Mouse (Mus musculus) lung, embryonic 16.5 days (tissue): ENCODE measurements around the gene Wwc2. TPM values are rescaled to one million over a fixed set of nuclear protein-coding genes. Genes with fewer than 3 reads are reported as not detected.

Experiments
- ATAC-seq: fragments of 200-750 bp; cut with Nextera tagmentation; 2 replicates; pipeline ENCODE4 v1.8.0; 2017; ENCODE audit warnings: low read depth, mild to moderate bottlenecking, moderate library complexity
- H3K27ac ChIP-seq: fragments of 300-500 bp; sonication (generic); 2 replicates; pipeline ENCODE4 v1.5.1; 2014; ENCODE audit warnings: mild to moderate bottlenecking, control low read depth, low read length
- H3K27me3 ChIP-seq: fragments of 300-500 bp; sonication (generic); 2 replicates; pipeline ENCODE4 v1.6.1; 2014; ENCODE audit warnings: low read depth, low read length, mixed read lengths; ENCODE audit not compliant: control insufficient read depth, insufficient read depth
- H3K36me3 ChIP-seq: fragments of 300-500 bp; sonication (generic); 2 replicates; pipeline ENCODE4 v1.6.1; 2014; ENCODE audit warnings: low read length; ENCODE audit not compliant: control insufficient read depth, insufficient read depth
- H3K4me1 ChIP-seq: fragments of 300-500 bp; sonication (generic); replicated peaks from 2 replicates; pipeline ENCODE4 v1.6.1; 2014; ENCODE audit warnings: low read length, mixed read lengths; ENCODE audit not compliant: control insufficient read depth, insufficient read depth
- H3K4me2 ChIP-seq: fragments of 300-500 bp; sonication (generic); 2 replicates; pipeline ENCODE4 v1.6.1; 2014; ENCODE audit warnings: low read depth, low read length, control low read depth
- H3K4me3 ChIP-seq: fragments of 300-500 bp; sonication (generic); 2 replicates; pipeline ENCODE4 v1.5.1; 2014; ENCODE audit warnings: mild to moderate bottlenecking, low read length, control low read depth
- H3K9ac ChIP-seq: fragments of 300-500 bp; sonication (generic); 2 replicates; pipeline ENCODE4 v1.6.1; 2014; ENCODE audit warnings: low read length, control low read depth
- H3K9me3 ChIP-seq: fragments of 300-500 bp; sonication (generic); 2 replicates; pipeline ENCODE4 v1.6.1; 2016; ENCODE audit warnings: low read length; ENCODE audit not compliant: control insufficient read depth
- WGBS: fragments of 180-500 bp; shearing (Covaris S2); extraction: QIAGEN DNeasy Blood & Tissue Kit; methylation state at CpG from one replicate; pipeline ENCODE4 v1.1.7; 2014; 5-methylcytosine and 5-hydroxymethylcytosine counted together
- polyA plus RNA-seq: library from polyadenylated mRNA; unstranded; fragments of >200 nt; fragmentation: Nextera tagmentation; extraction: Ambion mirVana; gene quantifications from 2 replicates; pipeline ENCODE4 v1.2.1, GENCODE M21; 2015

The Wwc2 gene
- polyA plus RNA-seq, 1 experiment from 2014 or later, result 12.6 TPM

DNA sequence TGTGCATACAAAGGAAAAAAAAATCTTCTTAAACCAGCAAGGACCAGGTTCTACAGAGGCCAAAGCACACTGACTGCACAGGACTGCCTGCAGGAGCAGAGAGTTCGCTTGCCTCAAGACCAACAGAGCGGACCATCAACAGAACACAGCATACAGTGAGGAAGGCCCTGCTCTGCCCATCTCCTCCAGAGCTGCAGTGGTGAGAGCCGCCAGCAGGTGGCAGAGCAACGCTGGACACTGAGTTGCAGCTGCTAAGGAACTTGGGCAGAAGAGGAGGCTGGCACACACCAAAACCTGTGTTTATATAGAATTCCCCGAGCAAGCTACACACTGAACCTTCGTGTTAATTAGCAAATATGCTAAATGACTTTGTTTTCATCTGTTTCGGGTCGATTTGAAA, 123.7 kb downstream of the Wwc2 start:
- no peaks in the 10 kb centered on the region for H3K4me1 ChIP-seq
- H3K27me3 ChIP-seq, result no peaks in the 10 kb centered on the region
- no peaks in the 10 kb centered on the region for H3K9me3 ChIP-seq
- no peak overlapping the region for H3K4me3 ChIP-seq
- ATAC-seq, result peak; percentile 74
- no peak overlapping the region for H3K9ac ChIP-seq
- H3K36me3 ChIP-seq, result peaks cover 26% of the 10 kb centered on the region
- no peak overlapping the region for H3K27ac ChIP-seq
- WGBS, result 25% methylated on average over 8 of the region's 8 CpGs
- no peak overlapping the region for H3K4me2 ChIP-seq

- Histone ChIP-seq H3K9me3 (no peaks in the 10 kb centered on the region), H3K4me2 (no peak overlapping the region), H3K4me3 (no peak overlapping the region), H3K27me3 (no peaks in the 10 kb centered on the region), H3K4me1 (no peaks in the 10 kb centered on the region), H3K9ac (no peak overlapping the region), H3K36me3 (peaks cover 30% of the 10 kb centered on the region), H3K27ac (no peak overlapping the region)
- WGBS, result 77% methylated on average over 8 of the region's 8 CpGs
- 0 out of 2 replicates have a peak, but pooled peaks have one; percentile 8 for ATAC-seq
Measured at GRCm38 (mm10) chr8:47866568-47866967, 124.2 kb downstream of the Wwc2 start.

DNA sequence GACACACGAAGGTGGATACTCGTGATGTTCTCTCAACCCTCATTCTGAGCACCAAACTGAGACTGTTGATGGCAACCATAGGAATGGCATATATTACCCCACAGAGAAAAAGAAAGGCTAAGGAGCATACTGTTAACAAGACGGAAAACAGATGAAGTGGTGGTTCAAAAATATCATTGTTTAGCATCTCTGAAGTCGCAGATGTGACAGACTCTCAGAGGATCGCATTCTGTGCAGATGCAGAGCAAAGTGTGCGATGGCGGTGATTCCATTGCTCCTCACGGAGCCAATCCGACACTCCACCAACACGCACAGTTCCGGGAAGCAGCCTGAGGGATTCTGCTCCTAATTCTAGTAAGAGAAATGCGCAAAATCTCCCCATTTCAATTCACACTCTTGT, 131.5 kb downstream of the Wwc2 start:
- H3K9ac ChIP-seq, result no peak overlapping the region
- peaks cover 45% of the 10 kb centered on the region for H3K36me3 ChIP-seq
- no peaks in the 10 kb centered on the region for H3K9me3 ChIP-seq
- no peak overlapping the region for H3K4me3 ChIP-seq
- no peaks in the 10 kb centered on the region for H3K4me1 ChIP-seq
- H3K27ac ChIP-seq, result no peak overlapping the region
- WGBS, result 87% methylated on average over 12 of the region's 12 CpGs
- H3K27me3 ChIP-seq, result no peaks in the 10 kb centered on the region
- ATAC-seq, result no peak
- H3K4me2 ChIP-seq, result no peak overlapping the region

- whole genome bisulfite sequencing, result 77% methylated on average over 5 of the region's 5 CpGs
- no peak overlapping the region for H3K4me2 ChIP-seq
- ATAC-seq, result no peak
- H3K9me3 ChIP-seq, result no peaks in the 10 kb centered on the region
- H3K4me3 ChIP-seq, result no peak overlapping the region
- H3K27ac ChIP-seq, result no peak overlapping the region
- no peak overlapping the region for H3K9ac ChIP-seq
- H3K27me3 ChIP-seq, result no peaks in the 10 kb centered on the region
- peaks cover 7% of the 10 kb centered on the region for H3K4me1 ChIP-seq
- peaks cover 23% of the 10 kb centered on the region for H3K36me3 ChIP-seq
Measured at GRCm38 (mm10) chr8:47853356-47853755, 137.4 kb downstream of the Wwc2 start.

DNA sequence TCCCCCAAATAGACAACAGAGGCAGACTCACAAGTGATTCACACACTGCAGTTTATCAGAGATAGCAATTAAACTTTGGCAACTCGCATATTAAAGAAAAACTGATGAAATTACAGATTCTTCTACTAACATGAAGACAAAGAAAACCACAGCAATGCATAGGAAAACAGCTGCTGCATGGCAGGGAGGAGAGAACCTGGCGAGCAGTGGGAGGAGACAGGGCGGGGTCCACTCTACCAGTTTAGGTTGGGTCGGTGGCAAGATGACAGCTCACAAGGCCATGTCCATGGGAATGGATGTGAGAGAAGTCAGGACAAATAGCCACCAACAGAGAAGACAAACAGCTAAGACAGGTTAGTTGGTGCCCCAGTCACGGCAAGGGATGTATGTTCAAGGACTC, 138.0 kb downstream of the Wwc2 start:
- Histone ChIP-seq H3K4me1 (peaks cover 7% of the 10 kb centered on the region), H3K4me2 (no peak overlapping the region; the same call in 1 of the 2 replicates), H3K9ac (no peak overlapping the region), H3K27ac (no peak overlapping the region; the same call in 1 of the 2 replicates), H3K36me3 (peaks cover 29% of the 10 kb centered on the region), H3K9me3 (no peaks in the 10 kb centered on the region), H3K27me3 (no peaks in the 10 kb centered on the region), H3K4me3 (no peak overlapping the region)
- WGBS, result 74% methylated on average over 5 of the region's 5 CpGs
- ATAC-seq, result no peak

GRCm38 (mm10) chr8:47851824-47852502, 138.8 kb downstream of the Wwc2 start:
- WGBS, result 39% methylated on average over 12 of the region's 12 CpGs
- peak overlapping the region; percentile 14 for H3K4me3 ChIP-seq

GRCm38 (mm10) chr8:47849842-47850241, 140.9 kb downstream of the Wwc2 start:
- Histone ChIP-seq H3K9ac (no peak overlapping the region), H3K36me3 (peaks cover 33% of the 10 kb centered on the region), H3K4me2 (no peak overlapping the region), H3K27me3 (no peaks in the 10 kb centered on the region), H3K9me3 (no peaks in the 10 kb centered on the region), H3K27ac (no peak overlapping the region), H3K4me3 (no peak overlapping the region), H3K4me1 (peaks cover 7% of the 10 kb centered on the region)
- ATAC-seq, result no peak
- WGBS, result 77% methylated on average over 8 of the region's 8 CpGs

More at GRCm38 (mm10) chr8:47851824-47852502, 138.8 kb downstream of the Wwc2 start:
- peak overlapping the region; percentile 42 for H3K4me2 ChIP-seq
- no peak overlapping the region for H3K9ac ChIP-seq
- peaks cover 34% of the 10 kb centered on the region for H3K36me3 ChIP-seq
- H3K27me3 ChIP-seq, result no peaks in the 10 kb centered on the region
- ATAC-seq, result peak; percentile 93
- peak overlapping the region; percentile 67 for H3K27ac ChIP-seq
- peaks cover 7% of the 10 kb centered on the region for H3K4me1 ChIP-seq
- no peaks in the 10 kb centered on the region for H3K9me3 ChIP-seq

DNA sequence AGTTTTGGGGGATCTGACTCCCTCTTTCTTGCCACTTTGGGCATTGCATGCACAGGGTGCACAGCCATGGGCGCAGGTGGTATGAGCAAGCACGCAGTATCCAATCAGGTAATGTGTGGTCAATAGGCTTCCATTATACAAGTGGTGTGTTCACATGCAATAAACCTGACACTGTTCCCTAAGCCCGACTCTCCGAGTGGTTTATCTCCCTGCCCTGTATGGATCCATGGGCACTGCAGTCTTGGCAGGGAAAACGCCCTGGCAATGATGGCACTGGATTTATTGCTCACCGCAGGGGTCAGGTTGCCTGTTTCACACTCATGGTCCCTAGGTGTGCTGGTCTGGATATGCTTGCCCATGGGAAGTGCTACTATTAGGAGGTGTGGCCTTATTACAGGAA, 142.8 kb downstream of the Wwc2 start:
- 96% methylated on average over 6 of the region's 6 CpGs for WGBS
- H3K4me3 ChIP-seq, result no peak overlapping the region
- ATAC-seq, result no peak
- H3K4me2 ChIP-seq, result no peak overlapping the region
- no peaks in the 10 kb centered on the region for H3K27me3 ChIP-seq
- H3K9ac ChIP-seq, result no peak overlapping the region
- no peaks in the 10 kb centered on the region for H3K9me3 ChIP-seq
- H3K27ac ChIP-seq, result no peak overlapping the region
- H3K4me1 ChIP-seq, result peaks cover 7% of the 10 kb centered on the region
- peaks cover 30% of the 10 kb centered on the region for H3K36me3 ChIP-seq

DNA sequence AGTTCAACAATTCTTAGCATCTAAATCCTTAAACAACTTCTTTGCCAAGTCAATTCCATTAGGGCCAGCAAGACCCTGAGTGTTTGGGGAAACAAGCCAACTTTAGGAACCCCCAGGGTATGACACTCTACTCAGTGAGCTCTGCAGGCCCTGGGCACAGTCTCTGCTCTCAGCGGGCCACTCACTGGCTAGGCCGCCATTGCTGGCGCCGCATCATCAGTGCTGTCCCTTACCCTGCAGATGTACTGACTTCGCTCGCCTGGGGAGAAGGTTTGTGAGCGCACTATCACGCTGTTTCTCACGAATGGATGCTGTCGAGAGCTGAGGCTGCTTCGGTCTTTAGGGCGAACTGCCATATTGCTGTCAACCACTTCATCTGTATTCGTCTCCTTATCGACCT, 143.6 kb downstream of the Wwc2 start:
- H3K4me2 ChIP-seq, result no peak overlapping the region
- ATAC-seq, result no peak
- no peak overlapping the region for H3K9ac ChIP-seq
- no peak overlapping the region for H3K4me3 ChIP-seq
- peaks cover 36% of the 10 kb centered on the region for H3K36me3 ChIP-seq
- H3K4me1 ChIP-seq, result peaks cover 5% of the 10 kb centered on the region
- H3K9me3 ChIP-seq, result no peaks in the 10 kb centered on the region
- H3K27ac ChIP-seq, result no peak overlapping the region
- H3K27me3 ChIP-seq, result no peaks in the 10 kb centered on the region
- whole genome bisulfite sequencing, result 74% methylated on average over 14 of the region's 14 CpGs
